Mouse (Mus musculus): ENCODE data around the gene Mpst. TPM values are rescaled to one million over a fixed set of nuclear protein-coding genes. Genes with fewer than 3 reads are reported as not detected.

Gene Mpst
- polyA plus RNA-seq, 1 experiment from 2014 or later: 1.6 TPM

GRCm38 (mm10) chr15:78395478-78395962 is 10.7 kb upstream of the Mpst start, which contains the start of gene Tex33:
TSS of gene Tex33 (minus strand) at chr15:78395912.
- Histone ChIP-seq H3K27ac (ENCODE audit: low read depth, low read length) (no peak within 1 kb of the TSS), H3K9me3 (replicated peaks; ENCODE audit: control insufficient read depth, low read length) (no peaks in the 10 kb centered on the region), H3K4me1 (ENCODE audit: control insufficient read depth, insufficient read depth, low read length) (no peaks in the 10 kb centered on the region), H3K36me3 (ENCODE audit: control insufficient read depth, insufficient read depth, low read length) (no peaks in the 10 kb centered on the region), H3K9ac (ENCODE audit: low read depth, low read length) (no peak within 1 kb of the TSS), H3K4me2 (no peak within 1 kb of the TSS), H3K27me3 (ENCODE audit: control insufficient read depth, insufficient read depth, low read length) (no peaks in the 10 kb centered on the region), H3K4me3 (ENCODE audit: low read depth, low read length) (no peak within 1 kb of the TSS)
- 78% methylated on average over 8 of the region's 8 CpGs for WGBS (ENCODE audit: insufficient replicate concordance)
- no peak for ATAC-seq (replicated peaks; ENCODE audit: insufficient number of reproducible peaks, low FRiP score, low TSS enrichment)

GRCm38 (mm10) chr15:78401345-78401744 is 4.9 kb upstream of the Mpst start:
- Histone ChIP-seq H3K9ac (ENCODE audit: low read depth, low read length) (no peak overlapping the region; the same call in 1 of the 2 replicates), H3K4me2 (no peak overlapping the region), H3K27ac (ENCODE audit: low read depth, low read length) (no peak overlapping the region), H3K9me3 (replicated peaks; ENCODE audit: control insufficient read depth, low read length) (no peaks in the 10 kb centered on the region), H3K4me3 (ENCODE audit: low read depth, low read length) (no peak overlapping the region), H3K36me3 (ENCODE audit: control insufficient read depth, insufficient read depth, low read length) (no peaks in the 10 kb centered on the region), H3K27me3 (ENCODE audit: control insufficient read depth, insufficient read depth, low read length) (no peaks in the 10 kb centered on the region), H3K4me1 (ENCODE audit: control insufficient read depth, insufficient read depth, low read length) (peaks cover 22% of the 10 kb centered on the region)
- no peak for ATAC-seq (replicated peaks; ENCODE audit: insufficient number of reproducible peaks, low FRiP score, low TSS enrichment)
- 74% methylated on average over 6 of the region's 6 CpGs for WGBS (ENCODE audit: insufficient replicate concordance)

- no peak for ATAC-seq (replicated peaks; ENCODE audit: insufficient number of reproducible peaks, low FRiP score, low TSS enrichment)
- no peak overlapping the region for H3K27ac ChIP-seq (ENCODE audit: low read depth, low read length)
- no peaks in the 10 kb centered on the region for H3K27me3 ChIP-seq (ENCODE audit: control insufficient read depth, insufficient read depth, low read length)
- 57% methylated on average over 4 of the region's 4 CpGs for WGBS (ENCODE audit: insufficient replicate concordance)
- no peak overlapping the region for H3K4me2 ChIP-seq
- no peaks in the 10 kb centered on the region for H3K9me3 ChIP-seq (replicated peaks; ENCODE audit: control insufficient read depth, low read length)
- no peak overlapping the region for H3K9ac ChIP-seq (ENCODE audit: low read depth, low read length)
- peaks cover 22% of the 10 kb centered on the region for H3K4me1 ChIP-seq (ENCODE audit: control insufficient read depth, insufficient read depth, low read length)
- no peaks in the 10 kb centered on the region for H3K36me3 ChIP-seq (ENCODE audit: control insufficient read depth, insufficient read depth, low read length)
- no peak overlapping the region for H3K4me3 ChIP-seq (ENCODE audit: low read depth, low read length)
Observed at GRCm38 (mm10) chr15:78401921-78402320, 4.3 kb upstream of the Mpst start.

GRCm38 (mm10) chr15:78402423-78402822 is 3.8 kb upstream of the Mpst start:
- H3K27me3 ChIP-seq (ENCODE audit: control insufficient read depth, insufficient read depth, low read length): no peaks in the 10 kb centered on the region
- no peak overlapping the region for H3K4me2 ChIP-seq
- WGBS (ENCODE audit: insufficient replicate concordance): 73% methylated on average over 7 of the region's 7 CpGs
- no peak overlapping the region for H3K9ac ChIP-seq (ENCODE audit: low read depth, low read length)
- no peak for ATAC-seq (replicated peaks; ENCODE audit: insufficient number of reproducible peaks, low FRiP score, low TSS enrichment)
- H3K9me3 ChIP-seq (replicated peaks; ENCODE audit: control insufficient read depth, low read length): no peaks in the 10 kb centered on the region
- no peaks in the 10 kb centered on the region for H3K36me3 ChIP-seq (ENCODE audit: control insufficient read depth, insufficient read depth, low read length)
- H3K4me3 ChIP-seq (ENCODE audit: low read depth, low read length): no peak overlapping the region
- no peak overlapping the region for H3K27ac ChIP-seq (ENCODE audit: low read depth, low read length)
- H3K4me1 ChIP-seq (ENCODE audit: control insufficient read depth, insufficient read depth, low read length): peaks cover 22% of the 10 kb centered on the region

GRCm38 (mm10) chr15:78403301-78403741 is 2.9 kb upstream of the Mpst start:
- peak overlapping the region; percentile 24; the same call in 1 of the 2 replicates for H3K27ac ChIP-seq (ENCODE audit: low read depth, low read length)
- no peak overlapping the region for H3K4me3 ChIP-seq (ENCODE audit: low read depth, low read length)
- 0 out of 2 replicates have a peak overlapping the region, but pooled peaks have one; percentile 6 for H3K4me2 ChIP-seq
- H3K36me3 ChIP-seq (ENCODE audit: control insufficient read depth, insufficient read depth, low read length): no peaks in the 10 kb centered on the region
- H3K9ac ChIP-seq (ENCODE audit: low read depth, low read length): 0 out of 2 replicates have a peak overlapping the region, but pooled peaks have one; percentile 39
- H3K27me3 ChIP-seq (ENCODE audit: control insufficient read depth, insufficient read depth, low read length): no peaks in the 10 kb centered on the region
- peaks cover 22% of the 10 kb centered on the region for H3K4me1 ChIP-seq (ENCODE audit: control insufficient read depth, insufficient read depth, low read length)
- no peak for ATAC-seq (replicated peaks; ENCODE audit: insufficient number of reproducible peaks, low FRiP score, low TSS enrichment)
- 47% methylated on average over 3 of the region's 3 CpGs for WGBS (ENCODE audit: insufficient replicate concordance)
- no peaks in the 10 kb centered on the region for H3K9me3 ChIP-seq (replicated peaks; ENCODE audit: control insufficient read depth, low read length)

GRCm38 (mm10) chr15:78403896-78404295 is 2.3 kb upstream of the Mpst start:
- 52% methylated on average over 1 of the region's 1 CpGs for WGBS (ENCODE audit: insufficient replicate concordance)
- Histone ChIP-seq H3K27ac (ENCODE audit: low read depth, low read length) (peak overlapping the region; percentile 24; the same call in 1 of the 2 replicates), H3K9me3 (replicated peaks; ENCODE audit: control insufficient read depth, low read length) (no peaks in the 10 kb centered on the region), H3K27me3 (ENCODE audit: control insufficient read depth, insufficient read depth, low read length) (peaks cover 5% of the 10 kb centered on the region), H3K4me1 (ENCODE audit: control insufficient read depth, insufficient read depth, low read length) (peaks cover 22% of the 10 kb centered on the region), H3K4me3 (ENCODE audit: low read depth, low read length) (no peak overlapping the region), H3K36me3 (ENCODE audit: control insufficient read depth, insufficient read depth, low read length) (no peaks in the 10 kb centered on the region), H3K9ac (ENCODE audit: low read depth, low read length) (no peak overlapping the region), H3K4me2 (peak overlapping the region; percentile 0; the same call in 1 of the 2 replicates)
- ATAC-seq (replicated peaks; ENCODE audit: insufficient number of reproducible peaks, low FRiP score, low TSS enrichment): no peak

GRCm38 (mm10) chr15:78405098-78405497 is 1.1 kb upstream of the Mpst start:
- Histone ChIP-seq H3K9me3 (replicated peaks; ENCODE audit: control insufficient read depth, low read length) (no peaks in the 10 kb centered on the region), H3K36me3 (ENCODE audit: control insufficient read depth, insufficient read depth, low read length) (no peaks in the 10 kb centered on the region), H3K4me3 (ENCODE audit: low read depth, low read length) (peak overlapping the region; percentile 69), H3K4me1 (ENCODE audit: control insufficient read depth, insufficient read depth, low read length) (peaks cover 27% of the 10 kb centered on the region), H3K27me3 (ENCODE audit: control insufficient read depth, insufficient read depth, low read length) (peaks cover 17% of the 10 kb centered on the region), H3K4me2 (peak overlapping the region; percentile 97), H3K9ac (ENCODE audit: low read depth, low read length) (peak overlapping the region; percentile 85; the same call in 1 of the 2 replicates), H3K27ac (ENCODE audit: low read depth, low read length) (no peak overlapping the region)
- WGBS (ENCODE audit: insufficient replicate concordance): 52% methylated on average over 11 of the region's 11 CpGs
- no peak for ATAC-seq (replicated peaks; ENCODE audit: insufficient number of reproducible peaks, low FRiP score, low TSS enrichment)

- Histone ChIP-seq H3K4me1 (ENCODE audit: control insufficient read depth, insufficient read depth, low read length) (peaks cover 30% of the 10 kb centered on the region), H3K4me2 (peak within 1 kb of the TSS; percentile 97), H3K9ac (ENCODE audit: low read depth, low read length) (peak within 1 kb of the TSS; percentile 85), H3K9me3 (replicated peaks; ENCODE audit: control insufficient read depth, low read length) (no peaks in the 10 kb centered on the region), H3K27me3 (ENCODE audit: control insufficient read depth, insufficient read depth, low read length) (peaks cover 22% of the 10 kb centered on the region), H3K27ac (ENCODE audit: low read depth, low read length) (peak within 1 kb of the TSS; percentile 88), H3K36me3 (ENCODE audit: control insufficient read depth, insufficient read depth, low read length) (no peaks in the 10 kb centered on the region), H3K4me3 (ENCODE audit: low read depth, low read length) (peak within 1 kb of the TSS; percentile 69)
- WGBS (ENCODE audit: insufficient replicate concordance): 3% methylated on average over 34 of the region's 34 CpGs
- ATAC-seq (replicated peaks; ENCODE audit: insufficient number of reproducible peaks, low FRiP score, low TSS enrichment): peak; percentile 67
Observed at GRCm38 (mm10) chr15:78405517-78406211, 552 bp upstream of the Mpst start, which contains the start of gene Tst. TSS of gene Tst (minus strand) at chr15:78405907.
